Mouse (Mus musculus): ENCODE data around the gene Tacc2. TPM values are rescaled to one million over a fixed set of nuclear protein-coding genes. Genes with fewer than 3 reads are reported as not detected.
"Not testable (repeated sequence)": the region's sequence is repeated elsewhere in the genome, so short reads cannot be mapped to it uniquely, and the experiment has no call there.

Tacc2 gene
- total RNA-seq (2017) = 2.0 and 6.9 TPM in 2 replicates

DNA sequence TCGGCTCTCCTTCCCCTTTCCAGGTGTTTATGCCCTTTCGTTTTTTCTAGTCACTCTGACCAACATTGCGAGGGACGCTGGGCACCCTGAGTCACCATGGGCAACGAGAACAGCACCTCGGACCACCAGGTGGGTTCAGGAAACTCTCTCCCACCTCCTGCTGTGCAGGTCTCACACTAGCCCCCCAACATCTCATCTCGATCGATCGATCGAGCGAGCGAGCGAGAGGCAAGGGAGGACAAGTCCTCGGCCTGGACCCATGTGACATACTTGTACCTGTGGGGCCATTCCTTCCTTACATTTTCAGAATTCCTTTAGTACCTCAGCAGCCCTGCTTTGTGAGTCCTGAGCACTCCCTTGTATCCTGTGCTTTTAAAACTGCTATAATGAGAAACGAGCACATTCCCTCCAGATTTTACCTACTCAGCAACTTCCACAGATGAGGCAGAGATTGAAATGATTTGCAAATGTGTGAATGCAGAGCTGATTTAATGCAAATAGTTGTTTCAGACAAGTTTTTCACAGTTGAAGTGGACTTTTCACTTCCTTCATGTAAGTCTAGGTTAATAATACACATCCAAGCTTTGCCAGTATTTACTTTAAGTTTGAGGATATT lies at the start of gene Tacc2:
Gene Tacc2 (plus strand): TSS at position 51 of the 616 bp plus-strand sequence.
- ATAC-seq (replicated peaks in 1 of 2; ENCODE audit: insufficient read depth in 1 of 2, low FRiP score in 2 of 2, low TSS enrichment in 1 of 2, low read depth in 1 of 2, poor library complexity in 2 of 2, severe bottlenecking in 2 of 2) = no peak

DNA sequence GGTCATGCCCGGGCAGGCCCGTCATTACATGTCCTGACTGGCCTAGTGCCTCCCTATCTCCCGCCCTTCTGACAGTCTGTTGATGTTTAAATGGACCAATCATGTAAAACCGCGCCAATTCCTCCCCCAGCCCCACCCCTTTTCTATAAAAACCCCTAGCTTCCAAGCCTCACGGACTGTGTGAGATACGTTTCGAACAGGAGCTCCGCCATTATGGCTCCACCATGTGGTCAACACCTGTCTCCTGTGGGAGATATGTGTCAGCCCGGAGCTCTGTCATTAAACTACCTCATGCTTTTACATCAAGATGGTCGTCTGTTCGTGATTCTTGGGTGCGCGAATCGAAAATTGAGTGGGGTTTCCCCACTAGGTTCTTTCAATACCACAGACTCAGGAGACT lies 46.1 kb upstream of the Tacc2 start:
- not testable (repeated sequence) for ATAC-seq (replicated peaks in 1 of 2; ENCODE audit: insufficient read depth in 1 of 2, low FRiP score in 2 of 2, low TSS enrichment in 1 of 2, low read depth in 1 of 2, poor library complexity in 2 of 2, severe bottlenecking in 2 of 2)

GRCm38 (mm10) chr7:130533316-130534260 lies 43.6 kb upstream of the Tacc2 start:
- ATAC-seq (replicated peaks in 1 of 2; ENCODE audit: insufficient read depth in 1 of 2, low FRiP score in 2 of 2, low TSS enrichment in 1 of 2, low read depth in 1 of 2, poor library complexity in 2 of 2, severe bottlenecking in 2 of 2) = peak; percentile 98 to 100

DNA sequence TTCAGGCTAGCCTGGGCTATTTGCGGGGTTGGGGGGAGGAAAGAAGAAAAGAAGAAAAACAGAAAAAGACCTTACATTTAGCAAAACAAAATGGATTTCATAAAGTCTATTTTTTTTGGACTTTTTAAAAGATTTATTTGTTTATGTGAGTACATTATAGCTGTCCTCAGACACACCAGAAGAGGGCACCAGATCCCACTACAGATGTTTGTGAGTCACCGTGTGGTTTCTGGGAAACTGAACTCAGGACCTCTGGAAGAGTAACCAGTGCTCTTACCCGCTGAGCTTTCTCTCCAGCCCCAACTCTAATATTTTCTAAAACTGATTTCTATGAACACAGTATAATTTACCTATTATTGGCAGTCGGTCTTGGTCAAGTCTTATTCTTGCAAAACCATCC lies 42.1 kb upstream of the Tacc2 start:
- no peak for ATAC-seq (replicated peaks in 1 of 2; ENCODE audit: insufficient read depth in 1 of 2, low FRiP score in 2 of 2, low TSS enrichment in 1 of 2, low read depth in 1 of 2, poor library complexity in 2 of 2, severe bottlenecking in 2 of 2)

DNA sequence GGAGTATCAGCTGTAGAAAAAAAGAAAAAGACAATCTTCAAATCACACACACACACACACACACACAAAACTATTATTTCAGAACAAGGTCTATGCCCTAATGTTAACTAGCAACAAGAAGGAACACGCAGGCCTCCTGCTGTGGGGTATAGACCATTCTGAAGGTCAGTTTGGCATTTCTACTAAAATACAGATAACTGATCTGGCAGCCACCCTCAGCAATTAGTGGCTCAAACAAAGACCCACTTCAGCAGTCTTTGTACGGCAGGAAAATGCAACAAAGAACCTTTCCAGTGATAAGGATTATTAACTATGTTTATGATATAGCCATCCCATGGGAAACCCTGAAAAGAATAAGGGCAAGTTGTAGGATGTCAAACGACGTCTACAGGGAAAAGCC lies 40.2 kb upstream of the Tacc2 start:
- ATAC-seq (replicated peaks in 1 of 2; ENCODE audit: insufficient read depth in 1 of 2, low FRiP score in 2 of 2, low TSS enrichment in 1 of 2, low read depth in 1 of 2, poor library complexity in 2 of 2, severe bottlenecking in 2 of 2) = no peak

DNA sequence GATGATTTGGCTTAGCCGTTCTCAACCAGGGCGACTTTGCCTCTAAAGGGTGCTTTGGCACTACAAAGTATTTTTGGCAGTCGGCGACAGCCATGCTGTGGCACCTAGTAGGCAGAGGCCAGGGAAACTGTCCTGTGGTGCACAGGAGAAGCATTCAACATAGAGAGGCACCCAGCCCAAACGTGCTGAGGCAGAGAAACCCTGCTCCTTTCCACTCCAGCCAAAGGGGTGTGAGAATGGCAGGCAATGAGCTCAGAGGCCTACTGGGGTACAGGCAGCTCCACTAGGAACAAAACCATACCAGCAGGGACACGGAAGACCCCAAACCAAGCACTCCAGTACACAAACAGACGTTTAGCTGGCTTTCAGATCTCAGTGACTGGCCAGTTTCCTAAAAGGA lies 37.1 kb upstream of the Tacc2 start:
- ATAC-seq (replicated peaks in 1 of 2; ENCODE audit: insufficient read depth in 1 of 2, low FRiP score in 2 of 2, low TSS enrichment in 1 of 2, low read depth in 1 of 2, poor library complexity in 2 of 2, severe bottlenecking in 2 of 2) = no peak

- ATAC-seq (replicated peaks in 1 of 2; ENCODE audit: insufficient read depth in 1 of 2, low FRiP score in 2 of 2, low TSS enrichment in 1 of 2, low read depth in 1 of 2, poor library complexity in 2 of 2, severe bottlenecking in 2 of 2) = no peak
Measured at GRCm38 (mm10) chr7:130543181-130543580, 34.1 kb upstream of the Tacc2 start.

GRCm38 (mm10) chr7:130545401-130545800 lies 31.8 kb upstream of the Tacc2 start:
- no peak for ATAC-seq (replicated peaks in 1 of 2; ENCODE audit: insufficient read depth in 1 of 2, low FRiP score in 2 of 2, low TSS enrichment in 1 of 2, low read depth in 1 of 2, poor library complexity in 2 of 2, severe bottlenecking in 2 of 2)

- ATAC-seq (replicated peaks in 1 of 2; ENCODE audit: insufficient read depth in 1 of 2, low FRiP score in 2 of 2, low TSS enrichment in 1 of 2, low read depth in 1 of 2, poor library complexity in 2 of 2, severe bottlenecking in 2 of 2) = no peak
Measured at GRCm38 (mm10) chr7:130545893-130546292, 31.3 kb upstream of the Tacc2 start.

DNA sequence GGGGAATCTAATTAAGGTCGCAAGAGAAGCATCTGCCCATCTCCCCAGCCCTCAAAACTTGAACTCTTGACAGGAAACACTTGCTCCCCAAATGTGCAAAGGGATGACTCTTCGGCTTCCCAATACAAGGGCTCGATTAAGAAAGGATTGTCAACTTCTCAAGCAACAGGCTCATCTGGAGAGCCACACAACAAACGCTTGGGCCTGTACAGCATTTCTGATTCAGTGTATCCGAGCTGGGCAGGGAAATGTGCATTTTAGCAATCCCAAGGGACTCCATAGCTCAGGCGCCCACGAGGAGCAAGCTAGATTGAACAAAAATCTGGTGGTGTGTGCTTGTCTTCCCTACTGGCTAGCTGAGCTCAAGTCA lies 30.8 kb upstream of the Tacc2 start:
- ATAC-seq (replicated peaks in 1 of 2; ENCODE audit: insufficient read depth in 1 of 2, low FRiP score in 2 of 2, low TSS enrichment in 1 of 2, low read depth in 1 of 2, poor library complexity in 2 of 2, severe bottlenecking in 2 of 2) = peak in 1 of 2 experiments; percentile 11; a peak in 1 of 4 replicates

- peak; percentile 91 to 93 for ATAC-seq (replicated peaks in 1 of 2; ENCODE audit: insufficient read depth in 1 of 2, low FRiP score in 2 of 2, low TSS enrichment in 1 of 2, low read depth in 1 of 2, poor library complexity in 2 of 2, severe bottlenecking in 2 of 2)
Measured at GRCm38 (mm10) chr7:130546791-130547484, 30.3 kb upstream of the Tacc2 start.

DNA sequence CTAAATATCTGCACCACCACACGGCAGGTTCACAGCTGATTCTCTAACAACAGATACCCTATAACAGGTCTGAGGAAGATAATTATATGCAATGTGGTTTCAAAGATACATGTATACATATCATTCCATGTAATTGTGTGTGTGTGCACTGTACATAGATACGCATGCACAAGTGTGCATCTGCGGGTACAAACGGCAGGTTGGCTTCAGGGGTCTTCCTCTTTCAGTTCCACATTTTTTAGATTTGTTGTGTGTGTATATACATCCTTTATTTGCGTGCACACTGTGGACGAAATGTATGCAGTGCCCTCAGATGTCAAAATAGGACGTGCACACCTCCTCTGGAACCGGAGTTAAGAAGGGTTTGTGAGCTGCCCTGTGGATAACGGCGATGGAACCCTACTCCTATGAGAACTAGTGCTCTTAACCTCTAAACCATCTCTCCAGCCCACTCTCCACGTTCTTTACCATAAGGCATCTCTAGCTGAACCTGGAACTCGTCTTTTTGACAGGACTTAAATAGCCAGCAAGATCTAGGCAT lies 29.5 kb upstream of the Tacc2 start:
- no peak for ATAC-seq (replicated peaks in 1 of 2; ENCODE audit: insufficient read depth in 1 of 2, low FRiP score in 2 of 2, low TSS enrichment in 1 of 2, low read depth in 1 of 2, poor library complexity in 2 of 2, severe bottlenecking in 2 of 2)

DNA sequence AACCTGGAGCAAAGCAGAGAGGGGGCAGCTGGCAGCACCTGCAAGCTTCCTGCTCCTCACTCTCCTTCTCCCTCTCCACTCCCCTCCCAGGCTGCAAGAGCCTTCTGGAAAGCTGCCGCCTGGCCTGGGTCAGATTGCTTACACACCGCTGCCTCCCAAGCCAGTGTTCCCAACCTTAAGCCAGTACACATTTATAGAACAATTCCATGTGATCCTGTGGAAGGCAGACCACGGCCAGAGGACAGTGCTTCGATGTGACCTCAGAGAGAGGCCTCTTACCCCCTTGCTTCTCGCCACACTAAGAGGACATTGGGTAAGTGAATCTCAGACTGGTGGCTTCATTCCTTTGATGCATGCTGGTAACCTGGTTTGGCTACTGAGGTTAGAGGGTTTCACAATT lies 24.5 kb upstream of the Tacc2 start:
- ATAC-seq (replicated peaks in 1 of 2; ENCODE audit: insufficient read depth in 1 of 2, low FRiP score in 2 of 2, low TSS enrichment in 1 of 2, low read depth in 1 of 2, poor library complexity in 2 of 2, severe bottlenecking in 2 of 2) = no peak

- no peak for ATAC-seq (replicated peaks in 1 of 2; ENCODE audit: insufficient read depth in 1 of 2, low FRiP score in 2 of 2, low TSS enrichment in 1 of 2, low read depth in 1 of 2, poor library complexity in 2 of 2, severe bottlenecking in 2 of 2)
Measured at GRCm38 (mm10) chr7:130553321-130553720, 23.9 kb upstream of the Tacc2 start.

DNA sequence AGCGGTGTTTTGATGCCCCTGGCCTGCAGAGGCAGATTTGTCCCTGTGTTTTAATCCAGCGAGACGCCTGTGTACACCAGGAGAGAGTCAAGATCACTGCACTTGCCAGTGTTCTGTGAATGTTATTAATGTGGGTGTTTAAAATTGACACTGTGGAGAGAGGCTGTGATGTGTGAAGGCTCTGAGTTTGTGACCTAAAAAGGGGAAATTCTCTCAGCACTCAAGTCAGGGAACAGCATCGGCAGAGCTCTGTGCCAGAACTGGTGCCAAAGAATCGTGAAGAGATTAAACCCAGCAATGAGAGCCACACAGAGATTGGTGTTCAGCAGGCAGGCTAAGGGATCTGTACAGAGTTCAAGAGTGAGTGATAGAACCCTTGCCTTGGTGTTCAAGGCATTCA lies 21.6 kb upstream of the Tacc2 start:
- no peak for ATAC-seq (replicated peaks in 1 of 2; ENCODE audit: insufficient read depth in 1 of 2, low FRiP score in 2 of 2, low TSS enrichment in 1 of 2, low read depth in 1 of 2, poor library complexity in 2 of 2, severe bottlenecking in 2 of 2)

GRCm38 (mm10) chr7:130558592-130558991 lies 18.6 kb upstream of the Tacc2 start:
- ATAC-seq (replicated peaks in 1 of 2; ENCODE audit: insufficient read depth in 1 of 2, low FRiP score in 2 of 2, low TSS enrichment in 1 of 2, low read depth in 1 of 2, poor library complexity in 2 of 2, severe bottlenecking in 2 of 2) = no peak

GRCm38 (mm10) chr7:130560933-130561332 lies 16.3 kb upstream of the Tacc2 start:
- no peak for ATAC-seq (replicated peaks in 1 of 2; ENCODE audit: insufficient read depth in 1 of 2, low FRiP score in 2 of 2, low TSS enrichment in 1 of 2, low read depth in 1 of 2, poor library complexity in 2 of 2, severe bottlenecking in 2 of 2)

DNA sequence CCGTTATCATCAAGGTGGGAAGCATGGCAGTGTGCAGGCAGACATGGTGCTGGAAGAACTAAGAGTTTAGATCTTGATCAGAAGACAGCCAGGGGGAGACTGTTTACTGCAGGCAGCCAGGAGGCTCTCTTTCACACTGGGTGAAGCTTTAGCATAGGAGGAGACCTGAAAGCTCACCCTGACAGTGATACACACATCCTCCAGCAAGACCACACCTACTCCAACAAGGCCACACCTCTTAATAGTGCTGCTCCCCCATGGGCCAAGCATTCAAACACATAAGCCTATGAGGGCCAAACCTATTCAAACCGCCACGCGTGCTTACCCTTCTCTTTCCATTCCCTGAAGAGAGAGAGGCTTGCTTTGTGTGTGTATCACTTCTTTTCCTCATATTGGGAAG lies 14.0 kb upstream of the Tacc2 start:
- no peak for ATAC-seq (replicated peaks in 1 of 2; ENCODE audit: insufficient read depth in 1 of 2, low FRiP score in 2 of 2, low TSS enrichment in 1 of 2, low read depth in 1 of 2, poor library complexity in 2 of 2, severe bottlenecking in 2 of 2)
